Mouse (Mus musculus) testis, postnatal 14 days (tissue): ENCODE data around the gene Rpusd4.

Experiments used
- DNase-seq: peaks from one replicate; pipeline ENCODE4 v3.0.0; 2021; ENCODE audit warnings: low spot score

Gene Rpusd4

GRCm38 (mm10) chr9:35267146-35267975 lies at the start of gene Rpusd4, which contains the start of gene Fam118b:
Rpusd4 (plus strand) TSS chr9:35267865.
Fam118b (minus strand) TSS chr9:35267805.
- DNase-seq: peak; percentile 93

- no peak for DNase-seq
These were observed 49.7 kb upstream of the Rpusd4 start for GRCm38 (mm10) chr9:35217963-35218362.

- DNase-seq: no peak
These were observed 44.2 kb upstream of the Rpusd4 start for GRCm38 (mm10) chr9:35223466-35223865.

- DNase-seq: no peak
These were observed 39.0 kb upstream of the Rpusd4 start for GRCm38 (mm10) chr9:35228671-35229070.

- DNase-seq: no peak
These were observed 31.7 kb upstream of the Rpusd4 start for GRCm38 (mm10) chr9:35235996-35236395.

- no peak for DNase-seq
These were observed 29.3 kb upstream of the Rpusd4 start for GRCm38 (mm10) chr9:35238371-35238770.

GRCm38 (mm10) chr9:35238915-35239571 lies 28.6 kb upstream of the Rpusd4 start:
- no peak for DNase-seq

GRCm38 (mm10) chr9:35239734-35240133 lies 27.9 kb upstream of the Rpusd4 start:
- no peak for DNase-seq

- no peak for DNase-seq
These were observed 20.3 kb upstream of the Rpusd4 start for GRCm38 (mm10) chr9:35247405-35247804.

- DNase-seq: no peak
These were observed 18.2 kb upstream of the Rpusd4 start for GRCm38 (mm10) chr9:35249476-35249875.

- no peak for DNase-seq
These were observed 10.3 kb upstream of the Rpusd4 start for GRCm38 (mm10) chr9:35257365-35257764.

GRCm38 (mm10) chr9:35262418-35262817 lies 5.2 kb upstream of the Rpusd4 start:
- DNase-seq: no peak

GRCm38 (mm10) chr9:35263431-35263830 lies 4.2 kb upstream of the Rpusd4 start:
- no peak for DNase-seq

GRCm38 (mm10) chr9:35264509-35264908 lies 3.2 kb upstream of the Rpusd4 start:
- no peak for DNase-seq

- no peak for DNase-seq
These were observed 481 bp downstream of the Rpusd4 start for GRCm38 (mm10) chr9:35267976-35268715.

- no peak for DNase-seq
These were observed 10.2 kb downstream of the Rpusd4 start for GRCm38 (mm10) chr9:35277855-35278365.

GRCm38 (mm10) chr9:35278451-35278850 lies 10.8 kb downstream of the Rpusd4 start:
- no peak for DNase-seq

GRCm38 (mm10) chr9:35282006-35282850 lies 14.6 kb downstream of the Rpusd4 start:
- no peak for DNase-seq

GRCm38 (mm10) chr9:35282851-35283200 lies 15.2 kb downstream of the Rpusd4 start:
- DNase-seq: no peak

GRCm38 (mm10) chr9:35283415-35284069 lies 15.9 kb downstream of the Rpusd4 start:
- no peak for DNase-seq

- no peak for DNase-seq
These were observed 16.7 kb downstream of the Rpusd4 start for GRCm38 (mm10) chr9:35284351-35284750.
